Mouse (Mus musculus) MEL (cell line): ENCODE results near the gene Etfdh. TPM values are rescaled to one million over a fixed set of nuclear protein-coding genes. Genes with fewer than 3 reads are reported as not detected.

Experiments
- DNase-seq: peaks from one replicate; pipeline ENCODE4 v3.0.0; 2011; ENCODE audit warnings: low read depth, low spot score
- H3K27ac ChIP-seq: 2 replicates; pipeline ENCODE4 v1.5.1; 2012; ENCODE audit warnings: low read depth, mild to moderate bottlenecking, control low read depth, low read length, moderate library complexity; ENCODE audit not compliant: control insufficient read depth
- H3K27me3 ChIP-seq, 2 experiments: fragments of 150-350 bp in 1 of 2; sonication (generic) in 1 of 2; 2 replicates each; pipeline ENCODE4 v1.6.1; 2012; ENCODE audit warnings: low read length in 2 of 2, mild to moderate bottlenecking in 2 of 2, improper control_type of control experiment in 1 of 2, moderate library complexity in 1 of 2; ENCODE audit not compliant: insufficient read depth in 2 of 2, control insufficient read depth in 1 of 2
- H3K36me3 ChIP-seq, 2 experiments: 2 replicates each; pipeline ENCODE4 v1.6.1; 2012 to 2014; ENCODE audit warnings: low read length in 2 of 2, improper control_type of control experiment in 1 of 2, inconsistent platforms in 1 of 2, mild to moderate bottlenecking in 1 of 2; ENCODE audit not compliant: insufficient read depth in 2 of 2, control insufficient read depth in 1 of 2
- H3K4me1 ChIP-seq, 2 experiments: fragments of 150-350 bp in 1 of 2; sonication (generic) in 1 of 2; 2 replicates each; pipeline ENCODE4 v1.6.1; 2012; ENCODE audit warnings: low read length in 2 of 2, improper control_type of control experiment in 1 of 2, mild to moderate bottlenecking in 1 of 2; ENCODE audit not compliant: insufficient read depth in 2 of 2, control insufficient read depth in 1 of 2
- H3K4me3 ChIP-seq, 2 experiments: fragments of 150-350 bp in 1 of 2; sonication (generic) in 1 of 2; 2 replicates each; pipeline ENCODE4 v1.5.1; 2012; ENCODE audit warnings: low read depth in 2 of 2, low read length in 2 of 2, mild to moderate bottlenecking in 2 of 2, moderate library complexity in 2 of 2, control low read depth in 1 of 2, improper control_type of control experiment in 1 of 2; ENCODE audit not compliant: control insufficient read depth in 1 of 2, insufficient read depth in 1 of 2
- H3K79me2 ChIP-seq: 2 replicates; pipeline ENCODE4 v1.6.1; 2012; ENCODE audit warnings: mild to moderate bottlenecking, low read length, moderate library complexity; ENCODE audit not compliant: control insufficient read depth, poor library complexity, insufficient read depth
- H3K9ac ChIP-seq: 2 replicates; pipeline ENCODE4 v1.6.1; 2012; ENCODE audit warnings: low read depth, mild to moderate bottlenecking, control low read depth, low read length, moderate library complexity; ENCODE audit not compliant: control insufficient read depth, poor library complexity, severe bottlenecking
- H3K9me3 ChIP-seq: fragments of 150-350 bp; sonication (generic); replicated peaks from 2 replicates; pipeline ENCODE4 v1.6.1; 2012; ENCODE audit warnings: mild to moderate bottlenecking, low read length, improper control_type of control experiment, moderate library complexity; ENCODE audit not compliant: insufficient read depth
- BHLHE40 ChIP-seq: IDR thresholded peaks from 2 replicates; pipeline ENCODE4 v1.6.1; 2012; ENCODE audit warnings: low read depth, mild to moderate bottlenecking, inconsistent platforms, low read length, improper control_type of control experiment, borderline replicate concordance
- CHD1 ChIP-seq: IDR thresholded peaks from 2 replicates; pipeline ENCODE4 v1.6.1; 2012; ENCODE audit warnings: low read depth, mild to moderate bottlenecking, inconsistent platforms, low read length, improper control_type of control experiment
- ELF1 ChIP-seq: IDR thresholded peaks from 2 replicates; pipeline ENCODE4 v1.6.1; 2014; ENCODE audit warnings: low read depth, mild to moderate bottlenecking, inconsistent platforms, low read length, improper control_type of control experiment, moderate library complexity
- EP300 ChIP-seq, 2 experiments: IDR thresholded peaks; 2 replicates each; pipeline ENCODE4 v1.6.1; 2011; ENCODE audit warnings: improper control_type of control experiment in 2 of 2, low read length in 2 of 2, low read depth in 1 of 2, mild to moderate bottlenecking in 1 of 2
- GABPA ChIP-seq: IDR thresholded peaks from 2 replicates; pipeline ENCODE4 v1.6.1; 2012; ENCODE audit warnings: low read depth, mild to moderate bottlenecking, inconsistent platforms, low read length, improper control_type of control experiment, moderate library complexity
- GATA1 ChIP-seq: IDR thresholded peaks from 2 replicates; pipeline ENCODE4 v1.6.1; 2011; ENCODE audit warnings: low read depth, low read length, improper control_type of control experiment
- HCFC1 ChIP-seq: IDR thresholded peaks from 2 replicates; pipeline ENCODE4 v1.6.1; 2012; ENCODE audit warnings: low read depth, mild to moderate bottlenecking, inconsistent platforms, low read length, improper control_type of control experiment, moderate library complexity
- JUND ChIP-seq: IDR thresholded peaks from 2 replicates; pipeline ENCODE4 v1.6.1; 2011; ENCODE audit warnings: low read depth, mild to moderate bottlenecking, improper control_type of control experiment, low read length
- KAT2A ChIP-seq: conservative IDR thresholded peaks from 2 replicates; pipeline ENCODE4 v1.6.1; 2012; ENCODE audit warnings: low read depth, low read length, improper control_type of control experiment, inconsistent platforms
- MAFK ChIP-seq: IDR thresholded peaks from 2 replicates; pipeline ENCODE4 v1.6.1; 2011; ENCODE audit warnings: low read depth, mild to moderate bottlenecking, low read length, improper control_type of control experiment, borderline replicate concordance
- MEF2A ChIP-seq: IDR thresholded peaks from 2 replicates; pipeline ENCODE4 v1.6.1; 2014; ENCODE audit warnings: low read depth, mild to moderate bottlenecking, inconsistent platforms, low read length, improper control_type of control experiment; ENCODE audit not compliant: poor library complexity, insufficient replicate concordance, severe bottlenecking; ENCODE audit errors: extremely low read depth
- MXI1 ChIP-seq: IDR thresholded peaks from 2 replicates; pipeline ENCODE4 v1.6.1; 2011; ENCODE audit warnings: mild to moderate bottlenecking, low read depth, low read length, improper control_type of control experiment
- MYC ChIP-seq: IDR thresholded peaks from 2 replicates; pipeline ENCODE4 v1.6.1; 2011; ENCODE audit warnings: low read depth, mild to moderate bottlenecking, low read length, improper control_type of control experiment, moderate library complexity
- NELFE ChIP-seq: IDR thresholded peaks from 2 replicates; pipeline ENCODE4 v1.6.1; 2011; ENCODE audit warnings: low read depth, low read length, improper control_type of control experiment
- POLR2A ChIP-seq, 2 experiments: IDR thresholded peaks; 2 replicates each; pipeline ENCODE4 v1.6.1; 2011 to 2012; ENCODE audit warnings: low read length in 2 of 2, mild to moderate bottlenecking in 2 of 2, control low read depth in 1 of 2, improper control_type of control experiment in 1 of 2, low read depth in 1 of 2, moderate library complexity in 1 of 2; ENCODE audit not compliant: control insufficient read depth in 1 of 2, insufficient read depth in 1 of 2, poor library complexity in 1 of 2
- POLR2AphosphoS5 ChIP-seq: IDR thresholded peaks from 2 replicates; pipeline ENCODE4 v1.6.1; 2012; ENCODE audit warnings: low read depth, borderline replicate concordance, mild to moderate bottlenecking, inconsistent platforms, low read length, moderate library complexity, mixed read lengths
- RAD21 ChIP-seq: IDR thresholded peaks from 2 replicates; pipeline ENCODE4 v1.6.1; 2011; ENCODE audit warnings: mild to moderate bottlenecking, low read depth, low read length, improper control_type of control experiment
- SMC3 ChIP-seq: IDR thresholded peaks from 2 replicates; pipeline ENCODE4 v1.6.1; 2011; ENCODE audit warnings: low read depth, low read length, improper control_type of control experiment
- TAL1 ChIP-seq: IDR thresholded peaks from 2 replicates; pipeline ENCODE4 v1.6.1; 2012; ENCODE audit warnings: mild to moderate bottlenecking, inconsistent platforms, low read length, moderate library complexity, mixed read lengths
- TBP ChIP-seq: IDR thresholded peaks from 2 replicates; pipeline ENCODE4 v1.8.0; 2011; ENCODE audit warnings: low read depth, low read length, improper control_type of control experiment
- TCF12 ChIP-seq: IDR thresholded peaks from 2 replicates; pipeline ENCODE4 v1.6.1; 2014; ENCODE audit warnings: low read depth, mild to moderate bottlenecking, inconsistent platforms, low read length, improper control_type of control experiment, moderate library complexity
- UBTF ChIP-seq: IDR thresholded peaks from 2 replicates; pipeline ENCODE4 v1.6.1; 2012; ENCODE audit warnings: low read depth, mild to moderate bottlenecking, inconsistent platforms, low read length, improper control_type of control experiment, moderate library complexity, borderline replicate concordance; ENCODE audit not compliant: insufficient read depth
- USF1 ChIP-seq: IDR thresholded peaks from 2 replicates; pipeline ENCODE4 v1.6.1; 2014; ENCODE audit warnings: low read depth, mild to moderate bottlenecking, inconsistent platforms, low read length, improper control_type of control experiment, moderate library complexity
- ZMIZ1 ChIP-seq: IDR thresholded peaks from 2 replicates; pipeline ENCODE4 v1.6.1; 2012; ENCODE audit warnings: low read depth, mild to moderate bottlenecking, inconsistent platforms, low read length, improper control_type of control experiment, moderate library complexity
- ZNF384 ChIP-seq: IDR thresholded peaks from 2 replicates; pipeline ENCODE4 v1.6.1; 2012; ENCODE audit warnings: low read depth, mild to moderate bottlenecking, inconsistent platforms, low read length, improper control_type of control experiment
- polyA plus RNA-seq, 2 experiments: library from polyadenylated mRNA; stranded (reverse) in 1 of 2; unstranded in 1 of 2; fragments of >175 nt in 1 of 2; fragments of >200 nt in 1 of 2; gene quantifications; 2 replicates each; pipeline versions ENCODE4 v1.2.1 to v1.2.4; 2012; ENCODE audit warnings: low replicate concordance in 2 of 2, low read depth in 1 of 2; ENCODE audit not compliant: insufficient read length in 2 of 2, insufficient read depth in 1 of 2, missing spikeins in 1 of 2
- total RNA-seq: library from RNA; depleted of rRNA; stranded (reverse); fragments of 300-350 nt; gene quantifications from 2 replicates; pipeline ENCODE4 v1.2.3, GENCODE M21; 2012

Gene Etfdh
- total and polyA plus RNA-seq, 3 experiments: 37.6 to 47.7 TPM; not detected in 1

- Histone ChIP-seq H3K27me3 (peaks cover 0 to 1% of the 10 kb centered on the region in 2 experiments; a peak in 2 of 4 replicates), H3K36me3 (no peaks in the 10 kb centered on the region), H3K79me2 (no peaks in the 10 kb centered on the region), H3K9me3 (no peaks in the 10 kb centered on the region), H3K4me3 (no peak overlapping the region)
- TF ChIP-seq MAFK (no peak), POLR2AphosphoS5 (no peak), HCFC1 (no peak), ZMIZ1 (no peak), MEF2A (no peak), ZNF384 (no peak), BHLHE40 (no peak), USF1 (no peak), TAL1 (no peak), KAT2A (no peak), CHD1 (no peak), EP300 (IDR thresholded peaks at IDR 0.05; ENCODE audit: low read depth in 1 of 2, low read length in 2 of 2) (no peak), GABPA (no peak)
- TF ChIP-seq, all 39 proteins: peak for 0
- no peak for DNase-seq
- Histone ChIP-seq H3K27ac (no peak overlapping the region), H3K9ac (no peak overlapping the region), H3K4me1 (no peaks in the 10 kb centered on the region)
Observed at GRCm38 (mm10) chr3:79672188-79672587, 42.9 kb upstream of the Etfdh start.

- Histone ChIP-seq H3K27ac (no peak overlapping the region), H3K4me1 (no peaks in the 10 kb centered on the region), H3K9me3 (no peaks in the 10 kb centered on the region), H3K9ac (no peak overlapping the region), H3K4me3 (no peak overlapping the region), H3K36me3 (no peaks in the 10 kb centered on the region), H3K79me2 (no peaks in the 10 kb centered on the region), H3K27me3 (peaks cover 0 to 2% of the 10 kb centered on the region in 2 experiments; a peak in 2 of 4 replicates)
- no peak for TF ChIP-seq CHD1
- no peak for TF ChIP-seq EP300 (IDR thresholded peaks at IDR 0.05; ENCODE audit: low read depth in 1 of 2, low read length in 2 of 2)
- no peak for TF ChIP-seq TCF12
- no peak for TF ChIP-seq TAL1
- no peak for TF ChIP-seq JUND
- no peak for TF ChIP-seq SMC3
- no peak for TF ChIP-seq TBP
- no peak for TF ChIP-seq NELFE
- no peak for TF ChIP-seq MYC
- TF ChIP-seq GATA1: no peak
- no peak for TF ChIP-seq MEF2A
- TF ChIP-seq POLR2A (IDR thresholded peaks at IDR 0.05; ENCODE audit: control insufficient read depth in 1 of 2, insufficient read depth in 1 of 2, low read depth in 1 of 2, low read length in 2 of 2, poor library complexity in 1 of 2): no peak
- no peak for TF ChIP-seq ZMIZ1
- no peak for TF ChIP-seq KAT2A
- no peak for TF ChIP-seq ELF1
- TF ChIP-seq UBTF: no peak
- TF ChIP-seq RAD21: no peak
- TF ChIP-seq MXI1: no peak
- no peak for DNase-seq
Observed at GRCm38 (mm10) chr3:79670556-79670955, 41.3 kb upstream of the Etfdh start.
